Comparison of ENCODE assay signal across 8 mouse cellular contexts in genomic region chr6:124769101-124769765, GRCm38 (mm10). TPM values are rescaled to one million over a fixed set of nuclear protein-coding genes. Genes with fewer than 3 reads are reported as not detected.
DNase-seq lines count a peak whose midpoint lies in the region; ATAC-seq and TF ChIP-seq lines count a peak whose summit lies in the region.

Eno2 (minus strand) TSS chr6:124769673.

- H3K27ac ChIP-seq in embryonic facial prominence, embryonic 13.5 days = no peak within 1 kb of the TSS
- H3K27ac ChIP-seq in small intestine, adult 2 months (ENCODE audit: insufficient read depth, low read depth, low read length) = no peak within 1 kb of the TSS

- H3K4me2 ChIP-seq in embryonic facial prominence, embryonic 13.5 days = peak within 1 kb of the TSS; percentile 92

- peaks cover 30% of the 10 kb centered on the region for H3K4me1 ChIP-seq in embryonic facial prominence, embryonic 13.5 days
- H3K4me1 ChIP-seq in megakaryocyte, embryonic 14.5 days = peaks cover 35% of the 10 kb centered on the region
- H3K4me1 ChIP-seq in small intestine, adult 2 months (ENCODE audit: control insufficient read depth, insufficient read depth, insufficient read length, low read length) = 0 out of 2 replicates have a peak, but pooled peaks cover 3% of the 10 kb centered on the region

- H3K27me3 ChIP-seq in embryonic facial prominence, embryonic 13.5 days = peaks cover 16% of the 10 kb centered on the region
- peaks cover 65% of the 10 kb centered on the region for H3K27me3 ChIP-seq in megakaryocyte, embryonic 14.5 days (replicated peaks)
- peaks cover 13% of the 10 kb centered on the region for H3K27me3 ChIP-seq in small intestine, adult 2 months (ENCODE audit: control insufficient read depth, insufficient read depth, low read length)

- TF ChIP-seq POLR2A in small intestine, adult 2 months (IDR thresholded peaks at IDR 0.05; ENCODE audit: low read depth, low read length) = no peak

- peak; percentile 57 for DNase-seq in gastrocnemius, postnatal 10 days
- no peak for DNase-seq in gastrocnemius, adult 8-10 months (ENCODE audit: low spot score in 2 of 2)
- peak; percentile 80 for DNase-seq in adrenal gland, postnatal 14 days
- DNase-seq in heart, postnatal 36 days = peak; percentile 27 to 39
- DNase-seq in left cerebral cortex, adult 18-20 months (ENCODE audit: low spot score in 2 of 2) = peak; percentile 75 to 85

- no peak for TF ChIP-seq CTCF in small intestine, adult 2 months (IDR thresholded peaks at IDR 0.05; ENCODE audit: extremely low read depth, insufficient read length, insufficient replicate concordance, low read depth, low read length)

- no peaks in the 10 kb centered on the region for H3K9me3 ChIP-seq in embryonic facial prominence, embryonic 13.5 days
- H3K9me3 ChIP-seq in megakaryocyte, embryonic 14.5 days = no peaks in the 10 kb centered on the region

- ATAC-seq in embryonic facial prominence, embryonic 13.5 days (ENCODE audit: insufficient number of reproducible peaks, insufficient read depth, low FRiP score, low TSS enrichment, low read depth) = peak; percentile 67; the same call in 1 of the 2 replicates

- WGBS in embryonic facial prominence, embryonic 13.5 days = under 1% methylated on average over 53 of the region's 54 CpGs
- 1% methylated on average over 53 of the region's 54 CpGs for WGBS in small intestine, adult 2 months

- 0 out of 2 replicates have a peak, but pooled peaks cover 4% of the 10 kb centered on the region for H3K36me3 ChIP-seq in embryonic facial prominence, embryonic 13.5 days
- H3K36me3 ChIP-seq in megakaryocyte, embryonic 14.5 days (replicated peaks; ENCODE audit: low read length) = peaks cover 16% of the 10 kb centered on the region
- H3K36me3 ChIP-seq in small intestine, adult 2 months (ENCODE audit: control insufficient read depth, insufficient read depth, low read length) = no peaks in the 10 kb centered on the region

- intact Hi-C loops in heart, postnatal 36 days (cut with DNase I) = no loop called here

- peak within 1 kb of the TSS; percentile 77 for H3K9ac ChIP-seq in embryonic facial prominence, embryonic 13.5 days

- H3K4me3 ChIP-seq in embryonic facial prominence, embryonic 13.5 days = peak within 1 kb of the TSS; percentile 61
- peak within 1 kb of the TSS; percentile 93 for H3K4me3 ChIP-seq in megakaryocyte, embryonic 14.5 days (replicated peaks)
- peak within 1 kb of the TSS; percentile 68 for H3K4me3 ChIP-seq in small intestine, adult 2 months (ENCODE audit: low read depth, low read length)

RNA-seq across cellular contexts. Expression of gene Eno2, which starts in this region (rescaled TPM):
- 1 to 10 TPM; 2.9 to 6.5 TPM for total RNA-seq in gastrocnemius, postnatal 10 days (2021)
- total RNA-seq in gastrocnemius, adult 8-10 months (2022) = 1 to 10 TPM in 3 of 4 experiments, under 1 TPM in 1; 0.75 to 1.4 (median 1.1) TPM
- 13.0 and 18.9 TPM in 2 replicates for total RNA-seq in adrenal gland, postnatal 14 days (2021)
- polyA plus RNA-seq in embryonic facial prominence, embryonic 13.5 days (2015; fragmentation: Nextera tagmentation; extraction: Ambion mirVana) = 10.7 and 10.9 TPM in 2 replicates
- total RNA-seq in heart, postnatal 36 days (2021) = 1 to 10 TPM; 2.2 to 2.9 TPM
- 1,000 to 10,000 TPM; 1,066 to 1,067 TPM for total RNA-seq in left cerebral cortex, adult 18-20 months (2021)
- 5.8 and 6.2 TPM in 2 replicates for polyA plus RNA-seq in megakaryocyte, embryonic 14.5 days (2012; ENCODE audit: insufficient read depth, low replicate concordance)
- polyA plus RNA-seq in small intestine, adult 2 months (2012; rRNA removed) = 1.3 and 1.7 TPM in 2 replicates

Comparison
In these comparisons a context has a peak if more than half of its experiments do, and no peak if none do; other contexts are left out.
1. RNA of gene Eno2 (total RNA-seq): 1,066 to 1,067 TPM in left cerebral cortex, adult 18-20 months; 13.0 to 18.9 TPM in adrenal gland, postnatal 14 days, 2.9 to 6.5 TPM in gastrocnemius, postnatal 10 days, 2.2 to 2.9 TPM in heart, postnatal 36 days and 0.75 to 1.4 TPM in gastrocnemius, adult 8-10 months; every median in the first group is over 10 times any median in the second.
2. DNase-seq: peak in gastrocnemius, postnatal 10 days (single experiment), adrenal gland, postnatal 14 days (single experiment), heart, postnatal 36 days (2 of 2) and left cerebral cortex, adult 18-20 months (2 of 2); none in gastrocnemius, adult 8-10 months (0 of 2).
3. Peak in every context shown above with its lines, with median percentiles within 50 percentile points of each other: H3K4me3 ChIP-seq.